Mouse (Mus musculus) retina, adult 2 months (tissue): ENCODE results near the gene Htra1.

ENCODE experiments used
- DNase-seq: peaks from one replicate; pipeline ENCODE4 v3.0.0-alpha.2; 2012; ENCODE audit warnings: low read depth, low spot score

Htra1 gene

GRCm38 (mm10) chr7:130935793-130936471 is at the start of gene Htra1:
Gene Htra1 (plus strand): TSS chr7:130936111.
- DNase-seq, result peak; percentile 51

- no peak for DNase-seq
Observed at GRCm38 (mm10) chr7:130886246-130886645, 49.7 kb upstream of the Htra1 start.

GRCm38 (mm10) chr7:130887946-130888345 is 48.0 kb upstream of the Htra1 start:
- DNase-seq, result peak; percentile 50

- no peak for DNase-seq
Observed at GRCm38 (mm10) chr7:130890871-130891270, 45.0 kb upstream of the Htra1 start.

GRCm38 (mm10) chr7:130892973-130893372 is 42.9 kb upstream of the Htra1 start:
- no peak for DNase-seq

GRCm38 (mm10) chr7:130894931-130895617 is 40.8 kb upstream of the Htra1 start:
- no peak for DNase-seq

- no peak for DNase-seq
Observed at GRCm38 (mm10) chr7:130895618-130895945, 40.3 kb upstream of the Htra1 start.

GRCm38 (mm10) chr7:130896064-130896463 is 39.8 kb upstream of the Htra1 start:
- no peak for DNase-seq

- no peak for DNase-seq
Observed at GRCm38 (mm10) chr7:130897201-130897600, 38.7 kb upstream of the Htra1 start.

GRCm38 (mm10) chr7:130898373-130898772 is 37.5 kb upstream of the Htra1 start:
- no peak for DNase-seq

- no peak for DNase-seq
Observed at GRCm38 (mm10) chr7:130900233-130900848, 35.6 kb upstream of the Htra1 start.

GRCm38 (mm10) chr7:130902929-130903328 is 33.0 kb upstream of the Htra1 start:
- no peak for DNase-seq

- DNase-seq, result no peak
Observed at GRCm38 (mm10) chr7:130903505-130904074, 32.3 kb upstream of the Htra1 start.

GRCm38 (mm10) chr7:130904571-130905365 is 31.1 kb upstream of the Htra1 start:
- no peak for DNase-seq

- DNase-seq, result no peak
Observed at GRCm38 (mm10) chr7:130910841-130911240, 25.1 kb upstream of the Htra1 start.

- DNase-seq, result peak; percentile 46
Observed at GRCm38 (mm10) chr7:130914693-130915363, 21.1 kb upstream of the Htra1 start.

GRCm38 (mm10) chr7:130918260-130918659 is 17.7 kb upstream of the Htra1 start:
- no peak for DNase-seq

GRCm38 (mm10) chr7:130922981-130923731 is 12.8 kb upstream of the Htra1 start:
- DNase-seq, result no peak

- no peak for DNase-seq
Observed at GRCm38 (mm10) chr7:130930401-130930800, 5.5 kb upstream of the Htra1 start.

- DNase-seq, result no peak
Observed at GRCm38 (mm10) chr7:130932921-130933320, 3.0 kb upstream of the Htra1 start.
